Mouse (Mus musculus): Measurements from ENCODE around the gene Utp11.
A peak's percentile ranks its signal among the peaks of the same experiment; 100 is the strongest.
"Not testable (repeated sequence)": the region's sequence is repeated elsewhere in the genome, so short reads cannot be mapped to it uniquely, and the experiment has no call there.

Utp11 gene

GRCm38 (mm10) chr4:124693135-124693894, at the start of gene Utp11:
Utp11 (minus strand) TSS chr4:124693600.
- DNase-seq = peak; percentile 91 to 95

- DNase-seq = peak; percentile 59 to 67
These were observed 49.4 kb upstream of the Utp11 start for GRCm38 (mm10) chr4:124742839-124743238.

- peak; percentile 76 to 85 for DNase-seq
These were observed 48.3 kb upstream of the Utp11 start, which contains the start of gene Inpp5b for GRCm38 (mm10) chr4:124741376-124742343. Inpp5b (plus strand) TSS chr4:124741850.

- DNase-seq = no peak
These were observed 45.4 kb upstream of the Utp11 start for GRCm38 (mm10) chr4:124738783-124739182.

GRCm38 (mm10) chr4:124738013-124738412, 44.6 kb upstream of the Utp11 start:
- no peak for DNase-seq

- DNase-seq = no peak
These were observed 44.1 kb upstream of the Utp11 start for GRCm38 (mm10) chr4:124737486-124737885.

- DNase-seq = no peak
These were observed 43.6 kb upstream of the Utp11 start for GRCm38 (mm10) chr4:124736952-124737351.

GRCm38 (mm10) chr4:124726121-124726520, 32.7 kb upstream of the Utp11 start:
- no peak for DNase-seq

GRCm38 (mm10) chr4:124719101-124719500, 25.7 kb upstream of the Utp11 start:
- DNase-seq = no peak

GRCm38 (mm10) chr4:124714545-124715481, 21.4 kb upstream of the Utp11 start, which contains the start of gene Sf3a3:
Sf3a3 (plus strand) TSS chr4:124714776.
- peak; percentile 94 to 96 for DNase-seq

- DNase-seq = not testable (repeated sequence)
These were observed 20.4 kb upstream of the Utp11 start for GRCm38 (mm10) chr4:124713850-124714249.

- DNase-seq = no peak
These were observed 19.2 kb upstream of the Utp11 start for GRCm38 (mm10) chr4:124712618-124713017.

GRCm38 (mm10) chr4:124710776-124711291, 17.4 kb upstream of the Utp11 start:
- DNase-seq = peak in 1 of 2 experiments; percentile 61

GRCm38 (mm10) chr4:124709961-124710446, 16.6 kb upstream of the Utp11 start:
- peak in 1 of 2 experiments; percentile 32 for DNase-seq

GRCm38 (mm10) chr4:124708518-124709477, 15.4 kb upstream of the Utp11 start:
- peak; percentile 87 to 88 for DNase-seq

- DNase-seq = not testable (repeated sequence)
These were observed 14.8 kb upstream of the Utp11 start for GRCm38 (mm10) chr4:124708200-124708517.

GRCm38 (mm10) chr4:124707381-124708199, 14.2 kb upstream of the Utp11 start:
- not testable (repeated sequence) for DNase-seq

GRCm38 (mm10) chr4:124705661-124706269, 12.4 kb upstream of the Utp11 start:
- DNase-seq = no peak

- DNase-seq = peak in 1 of 2 experiments; percentile 50
These were observed 11.5 kb upstream of the Utp11 start for GRCm38 (mm10) chr4:124704797-124705474.

Measured in kidney, adult 8-10 months (tissue).